Mouse (Mus musculus): ENCODE results near the gene Skap1.

The Skap1 gene

GRCm38 (mm10) chr11:96553091-96553490 is 88.7 kb downstream of the Skap1 start:
- DNase-seq (ENCODE audit: extremely low read depth, low read depth, low spot score) = no peak

- DNase-seq (ENCODE audit: extremely low read depth, low read depth, low spot score) = no peak
These were observed 95.8 kb downstream of the Skap1 start for GRCm38 (mm10) chr11:96560229-96560628.

DNA sequence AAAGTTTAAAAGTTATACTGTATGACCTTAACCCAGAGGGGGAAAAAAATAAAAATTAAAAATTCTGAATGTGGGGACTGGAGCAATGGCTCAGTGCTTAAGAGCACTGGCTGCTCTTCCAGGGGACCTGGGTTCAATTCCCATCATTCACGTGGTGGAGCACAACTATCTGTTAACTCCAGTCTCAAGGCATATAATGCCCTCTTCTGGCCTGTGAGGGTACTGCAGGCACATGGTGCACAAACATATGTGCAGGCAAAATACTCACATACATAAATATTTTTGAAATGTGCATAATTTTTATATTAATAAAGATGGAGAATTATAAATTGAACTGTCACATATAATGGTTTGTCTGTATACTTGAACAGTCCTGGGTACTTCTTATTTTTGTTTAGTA is 99.7 kb downstream of the Skap1 start:
- no peak for DNase-seq (ENCODE audit: extremely low read depth, low read depth, low spot score)

GRCm38 (mm10) chr11:96572515-96572914 is 108.1 kb downstream of the Skap1 start:
- DNase-seq (ENCODE audit: extremely low read depth, low read depth, low spot score) = no peak

DNA sequence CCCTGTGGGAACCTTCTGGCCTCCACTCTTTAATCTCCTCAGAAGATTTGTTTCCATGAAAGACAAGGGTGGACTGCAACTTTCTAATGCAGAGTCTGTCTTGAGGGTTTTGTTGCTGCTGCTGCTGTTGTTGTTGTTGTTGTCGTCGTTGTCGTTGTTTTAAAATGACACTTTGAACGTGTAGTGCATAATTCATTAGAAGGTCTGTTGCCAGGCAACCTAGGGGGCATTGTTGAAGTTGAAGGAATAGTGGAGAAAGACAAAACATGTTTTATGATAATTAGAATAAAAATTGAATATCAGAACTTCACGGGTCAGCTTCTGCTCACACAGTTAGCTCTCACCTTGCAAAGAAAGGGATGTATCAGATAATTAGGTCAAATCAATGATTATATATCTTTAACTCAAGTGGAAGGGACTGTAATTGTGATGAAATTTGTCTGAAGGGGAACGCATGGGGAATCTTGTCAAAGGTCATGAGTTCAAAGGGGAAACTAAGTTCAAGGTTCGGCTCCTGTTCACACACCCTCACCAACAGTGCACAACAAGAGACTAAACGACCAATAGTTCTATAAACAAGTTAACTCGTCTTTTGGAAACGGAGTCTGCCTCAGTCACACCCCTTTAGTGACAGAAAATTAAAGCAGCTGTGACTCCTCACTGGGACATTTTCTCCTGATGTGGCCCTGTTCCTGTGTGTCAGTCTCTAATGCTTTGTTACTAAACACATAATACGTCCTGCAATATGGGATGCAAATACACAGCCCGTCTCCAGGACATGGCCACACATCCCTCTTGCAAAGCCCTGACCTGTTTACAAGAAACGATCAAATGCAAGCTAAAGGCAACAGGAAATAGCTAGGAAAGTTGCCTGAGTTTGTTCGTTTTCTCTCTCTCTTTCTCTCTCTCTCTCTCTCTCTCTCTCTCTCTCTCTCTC is 112.4 kb downstream of the Skap1 start:
- DNase-seq (ENCODE audit: extremely low read depth, low read depth, low spot score) = no peak

GRCm38 (mm10) chr11:96578551-96579283 is 114.3 kb downstream of the Skap1 start:
- DNase-seq (ENCODE audit: extremely low read depth, low read depth, low spot score) = no peak

DNA sequence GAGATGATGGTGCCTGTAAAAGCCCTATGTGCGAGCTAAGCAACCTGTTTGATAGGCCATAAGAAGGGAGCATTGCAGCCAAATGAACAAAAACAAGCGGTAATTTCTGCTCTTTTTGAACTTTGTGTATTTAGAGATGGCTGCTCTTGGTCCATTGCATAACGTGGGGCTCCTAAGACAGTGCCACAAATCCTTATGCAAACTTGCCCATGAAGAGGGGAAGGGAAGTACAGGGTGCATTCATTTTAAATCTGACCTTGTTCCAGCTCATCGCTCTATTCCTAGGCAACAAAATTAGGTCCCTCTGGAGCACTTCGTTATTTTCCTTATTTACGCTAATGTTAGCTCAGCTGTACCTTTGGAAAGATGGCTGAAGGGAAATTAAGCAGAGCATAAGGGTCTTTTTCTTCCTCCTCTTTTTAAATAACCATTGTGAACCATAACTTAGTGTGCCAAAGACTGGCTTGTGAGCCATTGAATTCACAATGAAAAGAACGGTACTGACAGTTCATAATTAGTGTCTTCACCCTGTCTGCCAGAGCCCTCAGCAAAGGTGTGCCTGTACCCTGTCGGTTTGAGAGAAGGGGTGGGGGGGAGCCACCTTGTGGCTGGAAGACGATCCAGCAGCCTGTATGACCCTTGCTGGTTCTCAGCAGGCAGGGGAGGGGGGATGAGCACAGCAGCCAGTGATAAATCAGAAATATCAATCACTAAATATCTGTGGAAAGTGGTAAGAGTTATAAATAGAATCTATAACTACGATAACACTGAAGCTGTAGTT is 117.4 kb downstream of the Skap1 start:
- DNase-seq (ENCODE audit: extremely low read depth, low read depth, low spot score) = no peak

DNA sequence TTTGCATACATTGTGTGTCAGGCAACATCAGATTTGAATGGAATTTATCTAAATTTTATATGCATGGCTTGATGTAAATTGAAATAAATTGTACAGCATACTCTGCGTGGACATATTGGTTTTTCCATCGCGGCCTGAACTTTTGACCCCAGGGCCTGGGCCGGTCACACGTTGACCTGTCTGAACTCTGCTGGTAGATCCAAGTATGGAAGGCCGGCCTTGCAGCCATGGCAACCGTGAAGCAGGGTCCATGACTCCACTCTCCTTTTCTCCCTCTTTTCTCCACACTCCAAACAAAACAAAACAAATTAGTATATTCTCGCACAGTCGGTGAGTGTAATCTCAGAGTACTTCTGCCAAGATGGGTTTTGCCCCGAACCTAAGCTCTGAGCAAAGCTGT is 118.2 kb downstream of the Skap1 start:
- no peak for DNase-seq (ENCODE audit: extremely low read depth, low read depth, low spot score)

- no peak for DNase-seq (ENCODE audit: extremely low read depth, low read depth, low spot score)
These were observed 125.4 kb downstream of the Skap1 start for GRCm38 (mm10) chr11:96589828-96590227.

GRCm38 (mm10) chr11:96595890-96596289 is 131.5 kb downstream of the Skap1 start:
- no peak for DNase-seq (ENCODE audit: extremely low read depth, low read depth, low spot score)

DNA sequence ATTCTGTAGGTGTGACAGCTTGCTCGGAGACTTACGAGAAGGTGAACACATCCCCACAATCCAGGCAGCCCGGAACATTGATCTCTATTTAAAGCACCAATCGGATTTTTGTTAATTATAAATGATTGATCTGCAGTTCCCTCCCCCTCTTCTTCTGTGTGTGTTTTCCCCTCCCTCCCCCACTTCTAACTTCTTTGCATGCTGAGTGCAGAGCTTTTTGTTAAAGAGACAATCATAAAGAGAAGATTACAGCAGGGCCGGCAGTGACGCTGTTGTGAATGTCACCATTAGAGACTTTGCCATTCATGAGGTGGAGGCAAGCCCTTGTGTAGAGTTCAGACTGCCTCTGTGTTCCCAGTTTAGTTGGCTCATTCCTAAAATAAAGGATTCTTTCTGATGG is 131.9 kb downstream of the Skap1 start:
- DNase-seq (ENCODE audit: extremely low read depth, low read depth, low spot score) = no peak

DNA sequence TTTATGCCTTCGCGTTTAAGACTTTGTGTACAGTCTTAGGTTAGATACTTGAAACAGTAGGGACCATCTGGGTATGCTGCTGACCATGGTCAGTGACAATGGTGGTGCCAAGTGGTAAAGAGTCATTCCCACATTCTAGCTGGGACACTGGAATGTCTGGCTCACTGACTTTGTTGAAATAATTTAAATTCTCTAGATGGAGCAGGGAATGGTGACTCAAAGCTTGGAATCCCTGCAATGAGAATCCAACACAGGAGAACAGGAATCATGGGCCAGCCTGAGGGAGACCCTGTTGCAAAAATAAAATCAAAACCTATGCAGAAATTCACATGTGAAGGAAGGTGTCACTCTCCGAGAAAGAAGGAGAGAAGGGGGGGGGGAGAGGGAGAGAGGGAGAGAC is 138.4 kb downstream of the Skap1 start:
- DNase-seq (ENCODE audit: extremely low read depth, low read depth, low spot score) = no peak

DNA sequence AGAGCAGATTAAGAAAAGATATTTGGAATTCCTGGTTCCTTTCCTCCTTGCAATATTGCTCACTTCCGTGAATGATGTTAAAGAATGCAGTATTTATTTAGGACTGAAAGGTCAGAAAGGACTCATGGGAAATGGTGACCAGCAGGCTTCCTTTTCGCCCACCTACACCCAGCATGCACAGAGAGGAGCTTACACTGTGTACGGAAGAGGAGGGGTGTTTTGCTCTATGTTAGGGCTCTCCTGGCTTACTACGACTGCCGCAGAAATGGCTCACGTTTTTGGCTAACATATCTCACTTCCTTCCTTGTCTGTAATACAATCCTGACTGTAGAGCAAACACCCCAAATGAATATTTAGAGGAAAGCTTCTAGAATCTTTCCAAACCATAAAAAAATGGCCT is 139.9 kb downstream of the Skap1 start:
- no peak for DNase-seq (ENCODE audit: extremely low read depth, low read depth, low spot score)

- no peak for DNase-seq (ENCODE audit: extremely low read depth, low read depth, low spot score)
These were observed 140.5 kb downstream of the Skap1 start for GRCm38 (mm10) chr11:96604751-96605450.

DNA sequence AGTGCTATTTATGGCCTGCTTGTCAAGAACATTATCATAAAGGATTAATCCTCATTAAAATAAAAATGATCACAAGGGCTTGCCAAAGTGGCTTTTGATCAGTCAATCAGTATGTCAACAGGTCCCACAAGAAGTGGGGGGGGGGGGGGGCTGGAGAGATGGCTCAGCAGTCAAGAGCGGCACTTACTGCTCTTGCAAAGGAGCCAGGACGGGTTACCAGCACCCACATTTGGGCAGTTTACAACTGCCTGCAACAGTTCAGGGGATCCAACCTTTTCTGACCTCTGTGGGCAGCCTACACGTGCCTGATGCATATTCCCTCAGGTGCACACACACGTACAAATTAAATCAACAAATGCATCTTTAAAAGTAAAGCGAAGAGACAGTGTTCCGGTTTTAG is 141.1 kb downstream of the Skap1 start:
- DNase-seq (ENCODE audit: extremely low read depth, low read depth, low spot score) = no peak

DNA sequence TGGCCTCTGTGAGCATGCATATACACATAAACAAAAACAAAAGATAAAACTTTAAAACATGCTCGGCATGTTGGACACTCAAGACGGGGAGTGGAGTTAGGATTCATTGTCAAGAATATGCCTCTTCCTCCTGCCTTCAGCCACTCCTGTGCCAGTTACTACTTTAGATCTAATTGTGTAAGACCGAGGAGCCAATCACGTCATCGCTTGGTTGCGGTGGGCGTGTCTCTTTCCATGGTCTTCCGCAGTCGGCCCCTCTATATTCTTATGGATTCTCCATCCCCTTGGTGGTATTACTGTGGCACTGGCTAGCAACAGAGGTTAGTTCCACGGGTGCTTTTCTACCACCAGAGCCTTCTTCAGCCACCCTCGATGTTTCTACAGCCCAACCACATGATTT is 148.2 kb downstream of the Skap1 start:
- DNase-seq (ENCODE audit: extremely low read depth, low read depth, low spot score) = no peak

DNA sequence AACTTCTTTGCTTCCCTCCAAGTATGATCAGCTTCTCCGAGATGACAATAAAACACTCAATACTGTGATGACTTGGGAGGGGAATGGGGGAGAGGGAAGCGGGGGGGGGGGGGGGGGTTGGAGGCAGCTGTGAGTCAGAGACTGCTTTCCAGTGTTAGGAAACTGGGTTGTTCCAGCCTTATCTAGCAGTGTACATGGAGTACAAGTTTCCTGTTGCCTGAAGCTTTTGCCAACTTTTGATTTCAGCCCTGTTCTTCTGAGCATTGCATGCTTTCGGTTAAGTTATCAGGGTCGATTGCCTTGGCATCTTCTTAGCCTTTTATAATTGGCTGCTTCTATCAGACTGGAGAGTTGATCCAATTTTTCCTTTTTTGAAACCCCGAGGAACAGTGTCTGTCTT is 152.4 kb downstream of the Skap1 start:
- DNase-seq (ENCODE audit: extremely low read depth, low read depth, low spot score) = no peak

DNA sequence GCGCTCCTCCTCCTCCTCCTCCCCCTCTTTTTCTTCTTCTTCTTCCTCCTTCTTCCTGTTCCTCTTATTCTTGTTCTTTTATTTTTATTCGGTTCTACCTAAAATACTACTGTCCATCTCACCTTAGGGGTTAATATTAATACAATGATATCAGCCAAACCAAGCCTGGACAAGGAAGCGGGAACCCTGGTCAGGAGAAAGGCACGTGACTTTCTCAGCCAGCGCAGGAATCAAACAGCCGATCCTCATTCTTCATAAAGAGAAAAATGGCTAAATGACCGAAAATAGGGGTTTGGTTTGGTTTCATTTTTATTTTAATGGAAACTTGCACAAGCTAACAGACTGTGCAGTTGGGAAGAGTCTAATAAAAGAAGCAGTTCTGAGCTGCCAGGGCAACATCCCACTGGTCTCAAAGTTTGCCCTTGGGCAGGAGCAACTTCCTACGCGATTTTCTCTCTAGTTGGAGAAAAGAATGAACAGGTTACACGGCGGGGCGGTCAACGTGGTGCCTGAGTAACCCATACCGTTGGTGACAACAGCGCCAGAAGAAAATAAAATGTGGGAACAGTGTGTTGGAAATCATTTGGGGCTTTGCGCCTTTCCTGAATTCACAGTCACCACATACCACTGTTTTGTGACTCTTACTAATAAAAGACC is 154.5 kb downstream of the Skap1 start:
- no peak for DNase-seq (ENCODE audit: extremely low read depth, low read depth, low spot score)

DNA sequence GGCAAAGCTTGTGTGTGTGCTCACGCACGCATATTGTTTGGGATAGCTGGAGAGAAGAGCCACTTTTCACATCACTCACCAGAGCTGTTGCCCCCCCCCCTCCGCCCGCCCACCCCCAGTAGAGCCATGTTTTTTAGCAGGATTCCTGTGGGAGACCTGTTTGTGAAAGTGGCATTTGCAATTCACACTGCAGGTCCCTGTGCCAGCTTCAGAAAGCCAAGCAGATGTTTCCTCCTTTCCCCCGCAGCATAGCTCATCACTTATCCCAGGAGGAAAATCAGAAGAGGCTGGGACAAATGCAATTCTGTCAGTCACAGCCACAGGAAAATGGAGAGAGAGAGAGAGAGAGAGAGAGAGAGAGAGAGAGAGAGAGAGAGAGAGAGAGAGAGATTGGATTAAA is 155.2 kb downstream of the Skap1 start:
- DNase-seq (ENCODE audit: extremely low read depth, low read depth, low spot score) = no peak

- no peak for DNase-seq (ENCODE audit: extremely low read depth, low read depth, low spot score)
These were observed 155.6 kb downstream of the Skap1 start for GRCm38 (mm10) chr11:96620006-96620405.

Measured in fat pad, adult 2 months (tissue).